Mouse (Mus musculus): ENCODE results near the gene Csrnp1.

- TF ChIP-seq POLR2A (IDR thresholded peaks at IDR 0.05; ENCODE audit: insufficient read length, low read depth) (no peak), MAX (IDR thresholded peaks at IDR 0.05; ENCODE audit: low read depth) (no peak), MYOG (IDR thresholded peaks at IDR 0.05; ENCODE audit: control insufficient read depth in 1 of 3, insufficient read depth in 1 of 3, insufficient read length in 2 of 3, low read depth in 2 of 3) (no peak), USF1 (IDR thresholded peaks at IDR 0.05; ENCODE audit: low read depth) (peak; percentile 93), TCF12 (IDR thresholded peaks at IDR 0.05; ENCODE audit: insufficient read depth, poor library complexity, severe bottlenecking) (no peak), CEBPB (IDR thresholded peaks at IDR 0.05; ENCODE audit: insufficient read depth, poor library complexity, severe bottlenecking) (no peak), POLR2AphosphoS2 (IDR thresholded peaks at IDR 0.05; ENCODE audit: insufficient read length, low read depth) (no peak), E2F4 (IDR thresholded peaks at IDR 0.05; ENCODE audit: insufficient read depth) (no peak), REST (IDR thresholded peaks at IDR 0.05; ENCODE audit: insufficient read depth, insufficient read length) (no peak), MYOD1 (IDR thresholded peaks at IDR 0.05; ENCODE audit: control insufficient read depth in 1 of 3, insufficient read length in 2 of 3, low read depth in 2 of 3) (no peak)
Measured at GRCm38 (mm10) chr9:120011533-120011932, 27.1 kb upstream of the Csrnp1 start.
